Mouse (Mus musculus) layer of hippocampus, postnatal 14 days (tissue): ENCODE data around the gene Eps15. TPM values are rescaled to one million over a fixed set of nuclear protein-coding genes. Genes with fewer than 3 reads are reported as not detected.

Source experiments
- DNase-seq, 2 experiments: peaks; one replicate each; pipeline ENCODE4 v3.0.0; 2021 to 2022; ENCODE audit warnings: low spot score in 2 of 2, mixed read lengths in 1 of 2
- long read RNA-seq, 2 experiments: library from polyadenylated mRNA; stranded (forward); transcript quantifications; one replicate each; pipeline ENCODE4 v2.0.0; 2021
- total RNA-seq, 2 experiments: library from RNA; stranded (reverse); gene quantifications; 2 replicates each; pipeline ENCODE4 v1.2.3; 2021

Gene Eps15
- total RNA-seq: 100 to 1,000 TPM; 209 to 210 TPM
- long read RNA-seq, experiment 1, full-length matches to known transcripts: 94 of 155 reads
- long read RNA-seq, experiment 1, partial matches to known transcripts: 33 of 155 reads
- long read RNA-seq, experiment 1, other reads (novel, unspliced or antisense): 28 of 155 reads
- long read RNA-seq, experiment 2, full-length matches to known transcripts: 124 of 207 reads
- long read RNA-seq, experiment 2, partial matches to known transcripts: 49 of 207 reads
- long read RNA-seq, experiment 2, other reads (novel, unspliced or antisense): 34 of 207 reads

DNA sequence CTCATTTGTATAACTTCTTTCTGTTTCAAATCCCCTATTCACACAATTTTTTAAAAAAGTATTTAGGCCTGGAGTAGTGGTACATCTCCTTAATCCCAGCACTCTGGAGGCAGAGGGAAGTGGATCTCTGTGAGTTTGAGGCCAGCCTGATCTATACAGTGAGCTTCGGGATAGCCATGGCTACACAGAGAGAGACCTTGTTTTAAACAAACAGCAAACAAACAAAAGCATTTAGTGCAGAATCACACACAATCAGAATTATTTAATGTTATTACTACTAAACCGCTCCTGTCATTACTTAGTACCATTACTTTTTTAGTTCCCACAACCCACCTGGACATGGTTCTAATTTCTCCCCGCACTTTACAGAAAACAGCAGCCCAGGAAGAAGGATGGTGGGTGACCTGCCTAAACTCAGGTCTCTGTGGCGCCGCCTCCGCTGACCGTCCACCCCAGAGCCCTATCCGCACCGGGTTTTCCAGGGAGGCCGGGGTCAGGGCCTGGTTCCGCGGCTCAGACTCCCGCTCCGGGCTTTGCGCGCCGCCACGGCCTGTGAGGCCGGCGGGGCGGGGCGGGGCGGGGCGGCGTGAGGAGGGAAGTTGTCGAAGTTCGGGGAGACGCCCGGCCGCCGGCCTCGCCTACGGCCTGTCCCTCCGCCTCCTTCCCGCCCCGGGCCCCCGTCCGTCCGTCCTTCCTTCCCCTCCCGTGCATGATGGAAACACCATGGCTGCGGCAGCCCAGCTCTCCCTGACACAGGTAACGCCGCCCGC, at the start of gene Eps15:
Gene Eps15 (plus strand): TSS at position 580 of the 770 bp plus-strand sequence.
- DNase-seq: peak; percentile 76 to 78

DNA sequence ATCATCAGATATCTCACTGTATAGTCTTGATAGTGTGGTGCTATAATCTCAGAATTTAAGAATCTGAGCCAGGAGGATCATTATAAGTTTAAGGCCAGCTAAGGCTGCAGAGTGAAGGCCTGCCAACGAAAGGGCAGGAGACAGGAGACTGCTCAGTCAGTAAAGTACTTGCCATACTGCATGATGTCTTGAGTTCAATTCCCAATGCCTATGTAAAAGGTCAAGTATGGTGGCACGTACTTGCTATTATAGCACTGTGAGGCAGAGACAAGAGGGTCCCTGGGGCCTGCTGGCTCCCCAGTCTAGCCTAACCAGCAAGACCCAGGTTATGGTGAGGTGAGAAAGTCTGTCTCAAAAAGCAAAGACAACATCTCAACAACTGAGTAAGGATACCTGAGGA, 45.9 kb upstream of the Eps15 start, which contains the start of gene Calr4:
Gene Calr4 (plus strand): TSS at position 301 of the 400 bp plus-strand sequence.
- no peak for DNase-seq

DNA sequence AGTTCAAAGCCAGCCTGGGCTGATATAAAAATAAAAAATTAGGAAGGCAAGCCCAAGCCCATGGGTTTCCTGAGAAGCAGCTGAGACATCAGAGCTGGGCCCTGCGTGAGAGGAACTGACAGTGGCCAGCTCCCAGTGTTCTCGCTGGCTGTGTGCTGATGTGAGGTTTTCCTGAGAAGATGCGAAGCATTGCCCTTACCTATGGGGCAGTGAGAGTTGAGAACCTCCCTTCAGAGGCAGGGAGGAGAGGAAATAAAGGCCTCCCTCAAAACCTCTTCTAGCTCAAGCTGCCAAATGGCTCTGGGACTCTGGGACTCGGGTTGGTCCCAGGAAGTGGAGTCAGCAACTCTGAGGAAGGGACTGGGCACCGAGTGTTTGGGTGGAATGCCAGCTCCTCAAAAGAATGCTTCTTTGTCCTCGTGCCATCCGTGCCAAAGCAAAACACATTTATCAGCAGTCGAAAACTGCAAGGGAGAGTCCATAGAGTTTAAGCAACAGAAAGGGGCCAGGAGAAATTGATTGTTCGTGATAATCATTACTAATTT, 45.2 kb upstream of the Eps15 start:
- peak in 1 of 2 experiments; percentile 44 for DNase-seq

DNA sequence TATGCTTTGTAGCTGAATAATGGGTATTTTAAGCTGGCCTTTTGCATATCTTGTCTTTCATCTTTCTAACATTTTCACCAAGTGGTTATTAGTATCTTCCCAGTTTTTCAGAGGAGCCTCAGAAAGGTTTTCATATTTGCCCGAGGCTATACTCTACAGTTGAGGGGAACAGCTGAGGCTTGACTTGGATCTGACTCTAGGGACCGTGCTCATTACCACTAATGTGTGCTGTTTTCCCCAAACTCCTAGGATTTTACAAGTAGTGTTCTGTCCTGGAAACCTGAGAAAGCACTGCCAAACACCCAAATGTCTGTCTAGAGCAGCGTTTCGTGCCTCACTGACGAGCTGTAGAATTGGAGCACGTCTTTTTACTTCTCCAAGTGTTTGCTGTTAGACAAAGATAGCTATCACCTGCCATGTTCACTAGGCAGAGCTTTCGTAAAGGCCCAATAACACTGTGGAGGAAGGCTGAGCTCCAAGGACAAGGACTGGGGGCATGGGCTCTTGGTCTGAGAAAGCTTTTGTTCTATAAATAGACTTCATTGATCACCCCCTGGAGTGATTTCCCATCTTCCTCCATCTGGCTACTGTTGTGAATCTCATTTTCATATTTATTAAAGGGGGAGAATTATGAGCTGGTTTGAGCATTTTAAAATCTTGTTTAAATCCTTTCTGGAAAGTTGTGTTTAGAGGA, 43.7 kb upstream of the Eps15 start:
- DNase-seq: no peak

DNA sequence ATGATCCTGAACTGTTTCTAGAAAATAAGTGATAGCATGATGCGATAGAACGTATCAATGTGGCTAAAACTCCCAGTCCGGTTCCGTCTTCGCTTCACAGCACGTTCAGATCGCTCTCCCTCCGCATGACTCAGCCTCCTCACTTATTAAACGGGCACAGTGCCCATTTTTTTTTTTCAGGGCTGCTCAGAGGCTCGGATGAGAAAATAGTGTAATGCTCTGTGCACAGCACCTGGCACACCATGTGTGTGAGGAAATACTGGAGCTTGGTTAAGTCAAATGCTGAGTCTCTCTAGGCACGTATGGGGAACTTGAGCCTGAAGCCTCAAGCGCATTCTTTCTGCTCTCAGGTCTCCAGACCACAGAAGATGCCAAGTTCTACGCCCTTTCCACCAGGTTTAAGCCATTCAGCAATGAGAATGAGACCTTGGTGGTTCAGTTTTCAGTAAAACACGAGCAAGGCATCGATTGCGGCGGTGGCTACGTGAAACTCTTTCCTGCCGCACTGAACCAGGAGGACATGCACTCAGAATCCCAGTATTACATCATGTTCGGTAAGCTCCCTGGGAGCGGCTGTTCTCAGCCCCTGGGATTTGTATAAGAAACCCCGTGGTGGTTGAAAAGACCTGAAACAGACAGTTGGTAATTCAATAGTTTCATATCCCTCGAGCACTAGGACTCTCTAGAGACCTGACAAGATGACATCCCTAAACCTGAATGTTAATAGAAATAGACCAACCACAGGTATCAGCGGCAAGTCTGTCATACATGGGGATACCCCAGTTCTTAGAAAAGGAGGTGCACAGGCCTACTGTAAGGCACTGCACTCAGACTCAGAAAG, 41.4 kb upstream of the Eps15 start:
- DNase-seq: peak; percentile 24 to 48

DNA sequence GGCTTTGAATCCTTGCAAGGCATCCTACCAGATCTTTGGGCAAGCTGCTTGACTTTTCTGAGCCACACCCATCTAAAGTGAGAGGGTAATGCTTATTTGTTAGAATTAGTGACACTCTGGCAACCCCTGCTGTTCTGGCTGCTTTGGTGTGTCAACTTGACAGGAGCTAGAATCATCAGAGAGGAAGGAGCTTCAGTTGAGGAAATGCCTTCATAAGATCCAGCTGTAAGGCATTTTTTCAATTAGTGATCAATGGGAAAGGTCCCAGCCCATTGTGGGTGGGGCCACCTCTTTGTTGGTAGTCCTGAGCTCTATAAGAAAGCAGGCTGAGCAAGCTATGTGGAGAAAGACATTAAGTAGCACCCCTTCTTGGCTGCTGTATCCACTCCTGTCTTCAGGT, 38.8 kb upstream of the Eps15 start:
- DNase-seq: no peak

DNA sequence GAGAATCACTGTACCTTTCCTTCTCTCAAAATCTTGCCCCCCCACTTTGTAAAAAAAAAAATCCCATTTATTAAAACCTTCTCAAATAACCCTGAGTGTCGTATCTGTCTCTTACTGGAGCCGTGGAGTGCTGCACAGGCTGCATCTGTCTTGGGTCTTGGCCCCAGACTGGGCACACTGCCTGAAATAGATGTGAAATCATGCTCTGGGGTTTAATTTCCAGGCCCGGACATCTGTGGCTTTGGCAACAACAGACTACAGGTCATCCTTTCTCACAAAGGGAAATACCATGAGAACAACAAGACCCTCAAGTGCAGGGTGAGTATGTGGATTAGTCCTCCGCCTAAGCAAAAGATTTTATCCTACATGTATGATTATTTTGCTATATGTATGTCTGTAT, 38.1 kb upstream of the Eps15 start:
- DNase-seq: no peak

DNA sequence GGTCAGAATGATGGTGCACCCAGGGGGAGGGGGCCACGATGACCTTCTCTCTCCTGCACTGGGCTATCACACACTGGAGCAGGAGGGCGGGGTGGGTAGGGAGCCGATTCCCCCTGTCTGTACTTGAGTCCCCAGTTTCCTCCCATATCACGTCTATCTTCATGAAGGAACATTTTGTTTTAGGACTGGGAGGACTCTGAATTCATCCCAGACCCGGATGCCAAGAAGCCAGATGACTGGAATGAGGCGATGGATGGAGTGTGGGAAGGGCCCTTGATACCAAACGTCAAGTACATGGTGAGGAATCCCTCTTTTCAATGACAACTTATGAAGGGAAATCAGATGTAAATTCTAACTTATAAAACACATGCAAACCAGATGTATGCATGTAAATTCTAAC, 35.6 kb upstream of the Eps15 start:
- no peak for DNase-seq

DNA sequence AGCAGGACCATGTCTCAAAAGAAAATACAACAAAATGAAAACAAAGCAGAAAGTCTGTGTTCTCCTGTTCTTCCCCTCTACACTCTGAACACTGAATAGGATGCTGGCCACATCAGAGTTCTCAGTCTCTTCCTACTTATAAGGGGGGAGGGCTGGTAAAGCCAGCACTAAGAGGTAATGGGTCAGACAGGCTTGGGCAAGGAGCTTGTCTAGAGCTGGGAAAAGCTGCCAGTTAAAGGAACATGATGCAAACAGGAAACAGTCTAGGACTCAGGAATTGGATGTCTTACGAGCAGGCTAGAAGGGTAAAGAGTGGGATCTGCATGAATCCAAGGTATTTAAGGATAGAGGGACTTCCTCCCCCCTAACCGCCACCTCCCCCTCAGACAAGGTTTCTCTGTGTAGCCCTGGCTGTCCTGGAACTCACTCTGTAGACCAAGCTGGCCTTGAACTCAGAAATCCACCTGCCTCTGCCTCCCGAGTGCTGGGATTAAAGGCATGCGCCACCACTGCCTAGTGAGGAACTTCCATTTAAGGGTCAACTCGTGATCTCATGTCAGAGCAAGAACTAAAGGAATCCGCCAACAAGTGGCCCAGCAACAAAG, 35.0 kb upstream of the Eps15 start:
- no peak for DNase-seq

DNA sequence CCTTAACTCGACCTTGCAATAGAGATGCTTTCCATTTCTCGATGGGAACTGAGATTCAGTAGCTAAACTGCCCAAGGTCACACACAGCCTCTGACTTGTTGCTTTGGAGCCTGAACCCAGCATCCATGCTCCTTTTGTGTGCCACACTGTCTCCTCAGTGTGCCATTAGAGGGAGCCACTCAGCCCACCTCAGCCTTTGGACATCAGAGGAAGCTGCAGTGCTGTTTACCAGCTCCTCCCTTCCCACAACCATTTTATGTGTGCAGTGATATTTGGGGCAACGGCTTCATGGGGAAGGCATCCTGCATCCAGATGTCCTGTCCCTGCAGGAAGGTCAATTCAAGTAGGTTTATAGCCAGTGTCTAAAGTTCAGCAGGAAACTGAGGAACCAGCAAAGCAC, 28.5 kb upstream of the Eps15 start:
- peak in 1 of 2 experiments; percentile 15 for DNase-seq

DNA sequence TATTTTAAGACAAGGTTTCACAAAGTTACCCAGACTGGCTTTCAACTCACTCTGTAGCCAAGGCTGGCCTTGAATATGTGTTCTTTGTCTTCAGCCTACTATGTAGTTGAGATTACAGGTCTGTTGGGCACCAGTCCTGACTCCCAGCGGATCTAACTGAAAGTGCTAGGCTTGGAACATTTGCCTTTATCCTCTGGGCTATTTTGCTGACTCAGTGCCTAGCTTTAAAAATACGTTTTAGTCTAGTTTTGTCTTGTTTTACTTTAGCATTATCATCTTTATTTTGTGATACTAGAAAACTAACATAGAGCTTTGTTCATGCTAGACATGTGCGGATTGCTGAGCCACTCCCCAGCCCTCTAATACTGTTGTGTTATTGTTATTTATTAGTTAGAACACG, 27.9 kb upstream of the Eps15 start:
- no peak for DNase-seq

DNA sequence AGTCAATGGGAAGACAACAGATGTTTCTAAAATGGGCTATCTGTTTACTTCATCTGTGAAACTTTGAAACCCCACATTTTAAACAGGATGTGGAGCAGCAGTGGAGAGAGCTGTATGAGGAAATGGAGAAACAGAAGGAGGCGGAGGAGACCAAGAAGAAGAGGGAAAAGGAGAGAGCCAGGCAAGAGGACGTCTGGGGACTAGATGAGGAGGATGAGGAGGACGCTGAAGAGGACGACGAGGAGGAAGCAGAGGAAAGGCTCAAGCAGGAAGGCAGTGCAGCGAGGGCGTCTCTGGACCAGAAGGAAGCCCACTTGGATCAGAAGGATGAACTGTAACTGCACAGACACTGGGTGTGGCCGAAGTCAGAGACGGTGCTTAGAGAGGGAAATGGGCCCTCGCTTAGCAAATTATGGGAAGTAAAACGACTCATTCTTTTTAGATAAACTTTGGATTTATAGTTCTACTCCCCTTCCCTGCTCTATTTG, 26.4 kb upstream of the Eps15 start:
- no peak for DNase-seq

DNA sequence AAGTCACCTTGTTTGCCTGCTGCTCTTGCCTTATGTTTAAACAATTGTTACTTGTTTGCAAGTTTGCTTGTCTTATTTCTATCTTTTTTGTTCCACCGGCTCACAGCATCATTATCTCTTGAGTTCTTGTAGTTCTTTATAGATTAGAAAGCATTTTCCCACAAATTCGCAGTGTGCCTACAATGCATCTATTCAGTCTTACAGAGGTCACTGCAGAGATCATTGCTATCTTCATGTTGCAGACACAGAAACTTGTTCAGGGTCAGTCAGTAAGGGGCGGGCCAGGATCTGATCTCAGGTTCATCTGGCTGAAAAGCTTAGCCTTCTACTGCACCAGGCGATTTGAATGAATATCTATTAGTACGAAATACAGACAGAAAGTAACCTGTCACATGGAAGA, 25.6 kb upstream of the Eps15 start:
- no peak for DNase-seq

DNA sequence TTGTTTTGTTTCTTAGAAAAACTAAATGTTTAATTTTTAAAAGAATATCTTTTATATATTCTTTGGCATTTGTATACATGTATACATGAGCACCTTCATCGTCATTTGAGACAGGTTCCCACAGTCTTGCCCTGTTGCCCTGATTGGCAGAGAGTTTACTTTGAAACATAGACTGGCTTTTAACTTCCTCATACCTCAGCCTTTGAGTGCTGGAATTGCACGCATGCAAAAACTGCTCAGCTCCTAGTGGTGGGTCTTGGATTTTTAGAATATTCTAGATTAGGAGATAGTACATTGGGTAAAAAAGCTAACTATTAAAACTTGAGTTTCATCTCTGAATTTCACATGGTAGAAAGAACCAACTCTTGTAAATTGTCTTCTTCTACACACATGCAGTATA, 24.7 kb upstream of the Eps15 start:
- no peak for DNase-seq

DNA sequence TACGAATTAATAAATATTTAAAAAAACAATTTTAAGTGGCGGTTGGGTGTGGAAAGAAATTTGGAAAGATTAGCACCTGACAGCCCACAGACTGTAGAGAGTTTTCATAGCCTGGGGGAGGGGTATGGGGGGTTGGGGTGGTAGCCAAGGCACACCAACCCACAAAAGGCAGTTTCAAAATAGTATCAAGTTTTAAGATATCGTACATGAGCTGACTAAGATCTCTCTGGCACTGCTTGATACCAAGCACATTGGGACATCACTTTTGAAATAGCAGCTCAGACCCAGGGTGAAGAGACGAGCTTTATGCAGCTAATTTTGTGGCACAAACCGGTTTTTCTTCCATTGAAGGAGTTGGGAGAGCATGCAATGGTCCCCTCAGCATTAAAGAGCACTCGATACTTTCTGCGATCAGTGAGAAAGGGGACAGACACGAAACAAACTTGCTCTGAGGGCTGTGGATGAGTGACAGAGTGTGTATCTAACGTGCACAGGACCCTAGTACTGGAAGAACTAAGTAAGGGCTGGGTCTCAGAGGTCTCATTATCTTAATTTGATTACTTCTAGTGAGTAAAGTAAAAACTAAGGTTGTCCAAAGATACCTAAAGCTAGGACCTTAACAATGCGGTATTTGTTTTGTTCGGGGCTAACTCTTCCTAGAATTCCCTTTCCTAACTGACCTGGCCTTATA, 24.2 kb upstream of the Eps15 start:
- no peak for DNase-seq

DNA sequence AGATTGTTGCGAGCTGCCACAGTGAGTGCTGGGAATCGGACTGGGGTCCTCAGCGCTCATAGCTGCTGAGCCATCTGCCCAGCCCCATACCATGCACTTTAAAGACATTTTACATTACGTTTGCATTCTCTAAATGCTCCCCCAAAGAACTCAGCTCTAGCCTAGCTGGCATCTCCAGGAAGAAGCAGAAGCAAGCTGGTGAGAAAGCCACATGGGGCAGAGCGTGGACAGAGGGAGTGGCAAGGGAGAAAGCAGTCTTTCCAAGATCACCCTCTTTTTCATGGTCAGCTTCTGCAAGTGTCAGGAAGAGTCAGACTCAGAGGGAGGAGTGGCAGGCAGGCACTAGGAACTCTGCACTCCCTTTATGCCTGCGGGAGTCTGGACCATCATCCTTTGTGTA, 23.3 kb upstream of the Eps15 start:
- no peak for DNase-seq

DNA sequence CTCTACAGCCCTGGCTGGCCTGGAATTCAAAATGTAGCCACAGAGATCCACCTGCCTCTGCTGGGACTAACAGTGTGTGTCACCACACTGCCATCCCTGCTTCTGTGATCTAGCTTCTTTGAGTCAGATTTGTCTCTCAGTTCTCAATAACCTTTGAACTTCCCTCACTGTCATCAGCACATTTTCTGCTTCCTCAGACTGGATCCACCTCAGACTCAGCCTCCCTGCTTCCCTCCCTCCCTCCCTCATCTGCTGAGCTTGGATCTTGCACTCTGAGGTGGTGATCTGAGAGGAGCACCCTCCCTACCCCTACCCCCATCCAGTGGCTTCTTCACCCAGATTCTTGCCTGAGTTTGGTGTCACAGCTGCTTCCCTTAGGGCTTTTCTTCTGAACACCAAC, 22.4 kb upstream of the Eps15 start:
- DNase-seq: no peak

DNA sequence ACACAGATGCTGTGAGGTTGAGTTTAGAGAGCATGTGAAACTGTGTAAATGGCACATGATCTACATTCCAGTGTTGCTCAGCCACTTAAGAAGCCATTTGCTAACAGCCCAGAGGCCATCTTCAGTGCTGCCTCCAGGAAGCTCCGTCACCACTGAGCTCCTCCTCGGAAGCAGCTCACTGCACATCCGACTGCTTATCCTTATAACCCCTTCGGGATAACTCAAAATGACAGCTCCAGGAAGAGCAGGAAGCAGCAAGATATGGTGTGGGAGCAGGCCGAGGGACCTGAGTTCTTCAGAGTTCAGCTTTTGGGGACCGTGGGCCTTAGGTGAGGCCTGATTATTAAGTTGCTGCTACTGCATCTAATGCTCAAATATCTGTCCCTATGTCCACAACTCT, 18.0 kb upstream of the Eps15 start:
- no peak for DNase-seq

DNA sequence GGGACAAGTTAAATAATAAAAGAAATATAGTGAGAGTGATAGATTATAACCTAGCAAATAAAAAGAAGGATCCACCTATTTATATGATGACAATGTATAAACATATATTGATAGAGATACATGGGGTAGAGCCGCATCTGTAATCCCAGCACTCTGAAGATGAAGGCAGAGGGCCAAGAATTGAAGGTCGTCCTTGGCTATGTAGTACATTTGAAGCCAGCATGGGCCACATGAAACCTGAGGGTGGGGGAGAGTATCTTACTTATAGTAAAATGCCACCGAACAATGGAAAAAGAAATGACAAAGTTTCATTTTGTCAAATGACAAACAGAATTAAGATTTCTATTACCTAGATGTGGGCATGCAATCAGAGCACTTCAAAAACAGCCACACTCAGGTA, 14.0 kb upstream of the Eps15 start:
- no peak for DNase-seq

DNA sequence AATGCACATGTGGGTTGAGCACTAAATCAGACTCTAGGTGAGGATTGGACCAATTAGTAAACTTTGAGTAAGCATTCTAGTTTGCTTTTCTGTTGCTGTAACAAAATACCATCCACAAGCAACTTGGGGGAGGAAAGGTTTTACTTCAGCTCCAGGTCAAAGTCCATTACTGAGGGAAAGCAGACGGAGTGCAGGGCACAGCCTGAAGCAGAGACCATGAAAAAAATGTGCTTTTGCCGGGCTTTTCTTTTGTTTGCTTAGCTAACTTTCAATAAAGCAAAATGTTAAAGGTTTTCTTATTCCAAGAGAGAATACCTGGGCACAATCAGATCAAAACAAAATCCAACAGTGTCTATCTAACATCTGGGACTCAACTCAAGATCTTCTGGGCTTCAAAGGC, 13.3 kb upstream of the Eps15 start:
- no peak for DNase-seq
